Mouse (Mus musculus) forebrain, embryonic 14.5 days (tissue): Measurements from ENCODE around the gene Cdc123. TPM values are rescaled to one million over a fixed set of nuclear protein-coding genes. Genes with fewer than 3 reads are reported as not detected.

Source experiments
- ATAC-seq: fragments of 200-750 bp; cut with Nextera tagmentation; 2 replicates; pipeline ENCODE4 v1.8.0; 2017; ENCODE audit warnings: mild to moderate bottlenecking, moderate library complexity
- DNase-seq: peaks from one replicate; pipeline ENCODE4 v3.0.0-alpha.2; 2015; ENCODE audit warnings: low spot score
- H3K27ac ChIP-seq: fragments of 300-500 bp; sonication (generic); 2 replicates; pipeline ENCODE4 v1.5.1; 2014; ENCODE audit warnings: low read depth, mild to moderate bottlenecking, control low read depth, low read length, moderate library complexity
- H3K27me3 ChIP-seq: fragments of 300-500 bp; sonication (generic); replicated peaks from 2 replicates; pipeline ENCODE4 v1.6.1; 2014; ENCODE audit warnings: low read length, control low read depth, mixed read lengths; ENCODE audit not compliant: control insufficient read depth, insufficient read depth
- H3K36me3 ChIP-seq: fragments of 300-500 bp; sonication (generic); 2 replicates; pipeline ENCODE4 v1.6.1; 2014; ENCODE audit warnings: low read length, control low read depth; ENCODE audit not compliant: control insufficient read depth, insufficient read depth
- H3K4me1 ChIP-seq: fragments of 300-500 bp; sonication (generic); 2 replicates; pipeline ENCODE4 v1.6.1; 2014; ENCODE audit warnings: antibody characterized with exemption, low read length, control low read depth; ENCODE audit not compliant: control insufficient read depth, insufficient read depth
- H3K4me2 ChIP-seq: fragments of 300-500 bp; sonication (generic); 2 replicates; pipeline ENCODE4 v1.6.1; 2014; ENCODE audit warnings: mild to moderate bottlenecking, control low read depth, low read length
- H3K4me3 ChIP-seq: fragments of 300-500 bp; sonication (generic); 2 replicates; pipeline ENCODE4 v1.5.1; 2014; ENCODE audit warnings: low read depth, low read length, control low read depth
- H3K9ac ChIP-seq: fragments of 300-500 bp; sonication (generic); 2 replicates; pipeline ENCODE4 v1.6.1; 2014; ENCODE audit warnings: mild to moderate bottlenecking, low read length, control low read depth, moderate library complexity
- H3K9me3 ChIP-seq: fragments of 300-500 bp; sonication (generic); replicated peaks from 2 replicates; pipeline ENCODE4 v1.6.1; 2016; ENCODE audit warnings: low read length, control low read depth, mixed read lengths; ENCODE audit not compliant: control insufficient read depth
- WGBS: fragments of 180-500 bp; shearing (Covaris S2); extraction: QIAGEN DNeasy Blood & Tissue Kit; methylation state at CpG from one replicate; pipeline ENCODE4 v1.1.7; 2014; 5-methylcytosine and 5-hydroxymethylcytosine counted together
- polyA plus RNA-seq: library from polyadenylated mRNA; unstranded; fragments of >200 nt; fragmentation: Nextera tagmentation; extraction: Ambion mirVana; gene quantifications from 2 replicates; pipeline ENCODE4 v1.2.1, GENCODE M21; 2014

The Cdc123 gene
- polyA plus RNA-seq, 1 experiment from 2014 or later = 301 TPM

- Histone ChIP-seq H3K4me3 (no peak overlapping the region), H3K4me2 (no peak overlapping the region), H3K36me3 (peaks cover 6% of the 10 kb centered on the region), H3K9ac (no peak overlapping the region), H3K4me1 (peaks cover 4% of the 10 kb centered on the region), H3K9me3 (no peaks in the 10 kb centered on the region), H3K27ac (no peak overlapping the region), H3K27me3 (no peaks in the 10 kb centered on the region)
- DNase-seq (no peak), ATAC-seq (no peak)
- 94% methylated on average over 9 of the region's 9 CpGs for WGBS
These were observed 6.2 kb upstream of the Cdc123 start for GRCm38 (mm10) chr2:5851116-5851515.

DNA sequence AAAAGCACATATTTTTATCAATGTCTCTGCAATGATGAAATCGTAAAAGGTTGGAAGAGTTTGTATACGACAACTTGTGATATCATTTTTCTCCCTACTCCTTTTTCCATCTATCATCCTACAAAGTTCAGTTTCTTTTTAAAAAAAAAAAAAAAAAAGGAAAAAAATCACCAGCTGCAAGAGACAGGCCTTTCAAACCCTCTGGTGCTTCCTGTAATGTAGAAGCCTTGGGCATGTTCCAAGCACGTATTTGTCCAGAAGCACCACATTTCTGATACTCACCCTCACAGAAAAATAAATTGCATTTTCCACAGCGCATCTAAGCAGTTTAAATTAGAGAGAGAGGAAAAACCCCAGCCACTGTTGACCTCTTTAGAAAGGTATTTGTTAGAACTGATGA, 862 bp upstream of the Cdc123 start:
- Histone ChIP-seq H3K27me3 (no peaks in the 10 kb centered on the region), H3K36me3 (peaks cover 14% of the 10 kb centered on the region), H3K9me3 (no peaks in the 10 kb centered on the region), H3K4me1 (peaks cover 12% of the 10 kb centered on the region), H3K9ac (peak overlapping the region; percentile 87), H3K4me2 (peak overlapping the region; percentile 61), H3K27ac (no peak overlapping the region), H3K4me3 (peak overlapping the region; percentile 67)
- peak; percentile 7 for DNase-seq
- no peak for ATAC-seq
- WGBS = 37% methylated on average over 4 of the region's 4 CpGs

DNA sequence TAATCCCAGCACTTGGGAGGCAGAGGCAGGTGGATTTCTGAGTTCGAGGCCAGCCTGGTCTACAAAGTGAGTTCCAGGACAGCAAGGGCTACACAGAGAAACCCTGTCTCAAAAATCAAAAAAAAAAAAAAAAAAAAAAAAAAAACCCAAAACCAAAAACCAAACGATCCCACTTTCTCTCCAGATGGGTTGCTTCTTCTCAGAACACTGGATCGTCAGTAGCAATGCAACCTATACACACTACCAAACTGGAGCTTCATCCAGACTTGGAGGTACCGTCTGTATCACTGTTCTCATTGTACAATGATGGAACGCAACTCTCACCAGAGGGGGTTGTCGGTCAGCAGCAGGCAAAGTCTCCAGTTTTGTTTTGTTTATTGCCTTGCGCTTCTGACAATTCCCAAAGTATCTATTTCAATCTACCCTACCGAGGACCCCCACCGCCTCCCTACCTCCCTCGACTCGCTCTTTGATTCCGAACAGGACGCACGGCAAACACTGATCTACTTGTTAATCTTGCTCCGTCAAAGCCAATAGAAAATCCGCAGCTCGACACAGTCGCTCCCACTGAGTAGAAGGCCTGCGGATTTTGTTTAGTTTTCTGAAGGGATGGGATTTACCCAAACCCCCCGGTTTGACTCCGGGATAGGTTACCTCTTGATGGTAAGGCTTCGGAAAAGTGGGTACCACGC, 637 bp downstream of the Cdc123 start:
- Histone ChIP-seq H3K36me3 (peaks cover 26% of the 10 kb centered on the region), H3K4me1 (peaks cover 12% of the 10 kb centered on the region), H3K4me3 (peak overlapping the region; percentile 67), H3K27ac (peak overlapping the region; percentile 89), H3K9ac (peak overlapping the region; percentile 87), H3K4me2 (peak overlapping the region; percentile 67), H3K9me3 (no peaks in the 10 kb centered on the region), H3K27me3 (no peaks in the 10 kb centered on the region)
- DNase-seq (peak; percentile 7), ATAC-seq (peak; percentile 38)
- WGBS = 4% methylated on average over 23 of the region's 23 CpGs

- DNase-seq (no peak), ATAC-seq (no peak)
- no peak overlapping the region for H3K27ac ChIP-seq
- H3K4me3 ChIP-seq = no peak overlapping the region
- H3K9ac ChIP-seq = no peak overlapping the region
- peaks cover 52% of the 10 kb centered on the region for H3K36me3 ChIP-seq
- H3K4me1 ChIP-seq = peaks cover 5% of the 10 kb centered on the region
- no peaks in the 10 kb centered on the region for H3K9me3 ChIP-seq
- H3K4me2 ChIP-seq = no peak overlapping the region
- no peaks in the 10 kb centered on the region for H3K27me3 ChIP-seq
- WGBS = 98% methylated on average over 11 of the region's 11 CpGs
These were observed 4.1 kb downstream of the Cdc123 start for GRCm38 (mm10) chr2:5840815-5841214.

DNA sequence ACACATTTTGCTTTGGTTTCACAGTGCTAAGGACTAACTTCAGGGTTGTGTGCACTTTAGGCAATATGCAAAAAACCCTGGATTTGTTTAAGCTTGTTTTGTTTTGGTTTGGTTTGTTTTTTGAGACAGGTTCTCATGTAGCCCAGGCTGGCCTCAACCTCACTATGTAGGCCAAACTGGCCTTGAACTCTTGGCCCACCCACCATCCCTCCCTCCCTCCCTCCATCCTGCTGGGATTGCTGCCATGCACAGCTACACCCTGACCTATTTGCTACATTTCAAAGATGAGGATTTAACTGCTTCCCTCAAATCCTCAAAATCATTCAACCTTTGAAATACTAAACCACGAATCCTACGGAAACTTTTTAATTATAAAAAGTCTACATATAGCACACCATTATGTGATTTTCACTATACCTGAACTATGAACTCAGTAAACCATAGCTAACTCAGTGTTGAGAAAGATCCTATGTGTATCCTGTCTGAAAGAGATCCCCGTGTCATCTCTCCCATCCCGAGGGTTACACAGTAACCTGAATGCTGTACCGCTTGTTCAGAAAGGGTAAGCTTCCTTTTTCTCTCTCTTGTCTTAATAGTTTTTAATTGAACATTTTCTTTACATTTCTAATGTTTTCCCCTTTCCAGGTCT, 19.6 kb downstream of the Cdc123 start:
- Histone ChIP-seq H3K9ac (no peak overlapping the region), H3K4me3 (no peak overlapping the region), H3K36me3 (peaks cover 57% of the 10 kb centered on the region), H3K27me3 (no peaks in the 10 kb centered on the region), H3K27ac (no peak overlapping the region), H3K4me1 (no peaks in the 10 kb centered on the region), H3K4me2 (no peak overlapping the region), H3K9me3 (no peaks in the 10 kb centered on the region)
- 97% methylated on average over 5 of the region's 5 CpGs for WGBS
- no peak for ATAC-seq
- no peak for DNase-seq

DNA sequence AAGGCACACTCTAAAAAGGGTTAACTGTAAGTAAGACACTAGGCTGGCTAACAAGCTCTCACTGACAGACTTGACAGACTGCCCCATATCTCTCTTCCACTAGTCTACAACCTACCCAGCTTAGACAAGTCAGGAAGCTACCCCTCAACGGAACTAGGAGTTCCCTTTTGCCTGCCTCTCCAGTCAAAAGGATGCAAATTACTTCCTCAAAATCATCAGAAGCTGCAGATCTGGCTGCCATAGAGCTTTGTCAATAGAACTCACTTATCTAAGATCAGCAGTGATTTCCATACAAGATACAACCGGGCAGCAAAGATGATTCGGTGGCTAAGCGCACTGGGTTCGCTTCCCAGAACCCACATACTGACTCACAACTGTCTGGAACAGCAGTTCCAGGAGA, 20.3 kb downstream of the Cdc123 start:
- 92% methylated on average over 5 of the region's 5 CpGs for WGBS
- ATAC-seq (no peak), DNase-seq (no peak)
- no peak overlapping the region for H3K27ac ChIP-seq
- H3K4me1 ChIP-seq = no peaks in the 10 kb centered on the region
- no peak overlapping the region for H3K4me2 ChIP-seq
- no peak overlapping the region for H3K4me3 ChIP-seq
- H3K36me3 ChIP-seq = peaks cover 59% of the 10 kb centered on the region
- no peaks in the 10 kb centered on the region for H3K9me3 ChIP-seq
- H3K9ac ChIP-seq = no peak overlapping the region
- H3K27me3 ChIP-seq = no peaks in the 10 kb centered on the region

DNA sequence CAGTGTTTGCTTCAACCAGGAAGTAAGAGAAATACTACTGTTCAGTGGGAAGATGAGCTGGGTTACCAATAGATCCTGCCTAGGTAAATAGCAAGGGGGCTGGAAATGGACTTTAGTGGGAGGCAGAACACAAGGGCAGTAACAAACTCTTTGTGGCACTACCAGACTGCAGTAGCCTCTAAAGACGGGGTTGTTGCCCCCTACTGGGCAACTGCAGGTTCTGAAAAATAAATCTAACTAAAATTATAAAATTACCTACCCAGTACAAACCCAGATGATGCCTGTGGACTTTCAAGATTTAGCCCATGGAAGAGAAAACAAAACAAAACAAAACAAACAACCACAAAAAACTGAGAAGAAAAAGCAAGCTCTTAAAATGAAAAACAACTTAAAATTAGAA, 20.8 kb downstream of the Cdc123 start:
- Histone ChIP-seq H3K4me3 (no peak overlapping the region), H3K4me1 (no peaks in the 10 kb centered on the region), H3K9ac (no peak overlapping the region), H3K36me3 (peaks cover 64% of the 10 kb centered on the region), H3K27me3 (no peaks in the 10 kb centered on the region), H3K27ac (no peak overlapping the region), H3K9me3 (no peaks in the 10 kb centered on the region), H3K4me2 (no peak overlapping the region)
- WGBS = 19% methylated on average over 1 of the region's 1 CpGs
- no peak for ATAC-seq
- peak; percentile 47 for DNase-seq

DNA sequence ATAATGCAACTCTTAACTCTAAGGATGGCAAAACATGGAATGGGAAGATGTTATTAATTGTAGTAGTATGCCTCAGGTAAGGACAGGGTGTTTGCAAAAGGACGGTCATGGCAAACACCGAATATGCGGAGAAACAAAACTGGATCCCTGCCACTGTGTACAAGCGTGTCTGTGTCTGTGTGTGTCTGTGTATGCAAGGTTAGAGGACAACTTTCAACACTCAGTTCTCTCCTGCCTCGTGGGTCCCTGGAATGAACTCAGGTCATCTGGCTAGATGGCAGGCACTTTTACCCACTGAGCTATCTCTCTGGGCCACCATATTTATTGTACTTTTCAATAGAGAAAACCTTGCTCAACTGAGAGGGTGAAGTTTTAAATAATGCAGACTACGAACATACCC, 22.5 kb downstream of the Cdc123 start:
- WGBS = 95% methylated on average over 6 of the region's 6 CpGs
- H3K9me3 ChIP-seq = no peaks in the 10 kb centered on the region
- H3K4me1 ChIP-seq = no peaks in the 10 kb centered on the region
- no peak for ATAC-seq
- no peak overlapping the region for H3K9ac ChIP-seq
- no peak overlapping the region for H3K4me3 ChIP-seq
- no peak for DNase-seq
- H3K27ac ChIP-seq = no peak overlapping the region
- no peak overlapping the region for H3K4me2 ChIP-seq
- H3K36me3 ChIP-seq = peaks cover 74% of the 10 kb centered on the region
- H3K27me3 ChIP-seq = no peaks in the 10 kb centered on the region

DNA sequence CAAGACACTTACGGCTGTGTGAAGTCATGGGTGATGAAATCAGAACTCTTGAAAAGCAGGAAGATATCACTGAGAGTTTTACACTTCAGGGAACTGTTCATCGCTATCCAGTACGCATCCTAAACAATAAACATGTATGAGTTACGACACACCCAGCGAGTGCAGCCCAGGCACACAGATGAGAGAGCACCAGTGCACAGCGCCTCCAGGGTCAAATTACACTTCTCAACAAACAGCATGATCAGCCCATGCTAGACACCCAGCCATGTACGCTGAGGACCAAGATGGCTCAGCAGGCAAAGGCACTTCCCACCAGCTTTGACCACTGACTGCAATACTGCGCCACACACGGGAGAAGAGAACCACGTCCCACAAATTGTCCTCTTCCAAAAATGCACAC, 23.7 kb downstream of the Cdc123 start:
- Histone ChIP-seq H3K27ac (no peak overlapping the region), H3K4me1 (no peaks in the 10 kb centered on the region), H3K27me3 (no peaks in the 10 kb centered on the region), H3K36me3 (peaks cover 73% of the 10 kb centered on the region), H3K4me2 (no peak overlapping the region), H3K9ac (no peak overlapping the region), H3K4me3 (no peak overlapping the region), H3K9me3 (no peaks in the 10 kb centered on the region)
- 92% methylated on average over 10 of the region's 10 CpGs for WGBS
- ATAC-seq = no peak
- no peak for DNase-seq
